Mouse (Mus musculus) cerebellum, adult 8-10 months (tissue): Measurements from ENCODE around the gene Ksr2.
"Not testable (repeated sequence)": the region's sequence is repeated elsewhere in the genome, so short reads cannot be mapped to it uniquely, and the experiment has no call there.

ENCODE experiments used
- DNase-seq: peaks from one replicate; pipeline ENCODE4 v3.0.0; 2022

The Ksr2 gene

DNA sequence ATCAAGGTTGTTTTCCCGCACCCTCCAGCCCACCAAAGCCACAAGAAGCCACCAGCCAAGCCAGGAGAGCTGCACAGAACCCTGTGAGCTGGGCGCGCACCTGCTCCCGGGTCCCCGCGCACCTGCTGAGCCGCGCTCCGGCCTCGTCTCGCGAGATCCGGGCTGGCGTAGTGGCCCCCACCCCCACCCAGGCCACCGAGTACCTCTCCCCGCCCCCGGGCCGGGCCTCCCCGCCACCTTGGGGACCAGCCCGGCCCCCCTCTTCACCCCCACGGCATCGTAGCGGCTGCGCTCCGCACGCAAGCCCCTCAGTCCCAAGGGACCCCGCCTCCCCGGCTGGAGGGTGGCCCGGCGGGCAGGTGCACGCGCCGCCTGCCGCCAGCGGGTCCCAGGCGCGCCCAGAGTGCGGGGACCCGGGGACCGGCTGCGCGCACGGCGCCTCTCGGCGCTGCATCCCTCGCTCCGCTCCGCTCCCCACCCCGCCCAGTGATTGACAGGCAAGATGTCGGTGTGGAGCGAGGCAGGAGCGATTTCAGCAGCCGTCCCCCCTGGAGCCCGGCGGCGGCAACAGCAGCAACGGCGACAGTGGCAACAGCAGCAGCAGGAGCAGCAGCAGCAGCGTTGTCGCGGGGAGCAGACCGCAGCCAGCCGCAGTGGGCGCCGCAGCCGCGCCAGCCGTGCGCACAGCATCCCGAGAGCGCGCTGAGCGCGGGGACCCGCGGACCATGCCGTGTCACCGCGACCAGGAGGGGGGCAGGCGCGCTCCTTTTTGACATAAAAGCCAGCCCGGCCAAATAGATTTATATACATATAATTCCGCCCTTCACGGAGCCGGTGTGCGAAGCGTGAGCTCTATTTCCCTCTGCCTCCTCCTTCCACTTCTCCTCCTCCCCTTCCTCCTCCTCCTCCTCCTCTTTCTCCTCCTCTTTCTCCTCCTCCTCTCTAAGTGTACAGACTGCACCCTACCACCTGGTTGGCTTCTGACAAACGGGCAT, at the start of gene Ksr2:
Gene Ksr2, plus strand, starts transcription at position 494 of the 995 bp plus-strand sequence.
- DNase-seq = peak; percentile 83

DNA sequence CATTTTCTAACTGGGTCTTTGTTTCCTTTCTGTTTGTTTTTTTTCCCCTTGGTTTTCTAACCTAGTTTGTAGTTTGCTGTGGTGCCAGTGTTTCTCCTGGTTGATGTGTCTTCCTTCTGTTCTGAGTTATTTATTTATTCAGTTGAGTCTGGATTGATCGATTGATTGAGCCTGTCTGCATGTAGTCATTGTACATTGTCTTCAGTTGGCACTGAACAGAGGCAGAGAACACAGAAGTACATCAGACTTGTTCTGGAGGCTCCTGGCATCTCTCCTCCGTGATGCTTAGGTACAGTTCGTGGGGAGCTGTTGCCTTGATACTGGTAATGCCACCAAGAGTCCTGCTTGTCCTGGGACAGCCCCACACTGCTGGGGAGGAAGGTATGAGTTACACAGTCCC, 49.0 kb upstream of the Ksr2 start:
- no peak for DNase-seq

- no peak for DNase-seq
Observed at GRCm38 (mm10) chr5:117365904-117366561, 47.8 kb upstream of the Ksr2 start.

DNA sequence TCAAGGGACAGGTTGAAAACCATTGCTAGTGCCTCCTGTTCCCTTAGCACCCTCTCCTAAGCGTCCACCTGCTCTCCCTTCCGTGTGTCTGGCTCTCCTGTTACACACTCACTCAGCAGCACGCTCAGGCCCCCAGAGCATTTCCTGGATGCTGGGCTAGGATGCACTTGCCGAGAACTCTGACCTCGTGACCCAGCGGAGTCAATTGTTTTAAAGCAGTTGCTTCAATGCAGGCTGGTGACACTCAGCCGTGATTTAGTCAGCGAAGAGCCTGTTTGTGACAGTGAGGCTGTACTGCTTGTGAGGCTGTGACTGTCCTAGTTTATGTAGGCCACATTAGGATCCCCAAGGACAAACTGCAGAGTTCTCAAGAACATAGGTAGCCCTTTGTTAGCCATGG, 46.6 kb upstream of the Ksr2 start:
- no peak for DNase-seq

- DNase-seq = no peak
Observed at GRCm38 (mm10) chr5:117370592-117370991, 43.2 kb upstream of the Ksr2 start.

- DNase-seq = no peak
Observed at GRCm38 (mm10) chr5:117373418-117373817, 40.4 kb upstream of the Ksr2 start.

DNA sequence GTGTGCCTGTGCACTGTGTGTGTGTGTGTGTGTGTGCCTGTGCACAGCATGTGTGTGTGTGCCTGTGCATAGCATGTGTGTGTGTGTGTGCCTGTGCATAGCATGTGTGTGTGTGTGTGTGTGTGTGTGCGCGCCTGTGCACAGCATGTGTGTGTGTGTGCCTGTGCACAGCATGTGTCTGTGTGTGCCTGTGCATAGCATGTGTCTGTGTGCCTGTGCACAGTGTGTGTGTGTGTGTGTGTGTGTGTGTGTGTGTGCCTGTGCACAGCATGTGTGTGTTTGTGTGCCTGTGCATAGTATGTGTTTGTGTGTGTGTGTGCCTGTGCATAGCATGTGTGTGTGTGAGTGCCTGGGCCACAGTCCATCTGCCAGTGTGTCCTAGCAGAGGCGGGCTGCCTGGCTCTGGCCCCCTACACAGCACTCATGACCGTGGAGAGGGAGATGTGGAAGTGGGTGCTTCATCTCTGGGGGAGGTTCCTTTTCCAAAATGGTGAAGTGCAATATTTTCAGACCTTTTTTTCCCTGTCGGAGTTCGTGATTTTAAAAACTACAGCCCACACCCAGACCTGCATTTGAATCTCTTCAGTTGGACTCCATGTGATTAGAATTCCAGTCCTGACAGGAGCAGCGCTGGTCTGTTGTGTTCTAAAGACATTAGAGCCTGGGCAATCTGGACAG, 39.3 kb upstream of the Ksr2 start:
- no peak for DNase-seq

DNA sequence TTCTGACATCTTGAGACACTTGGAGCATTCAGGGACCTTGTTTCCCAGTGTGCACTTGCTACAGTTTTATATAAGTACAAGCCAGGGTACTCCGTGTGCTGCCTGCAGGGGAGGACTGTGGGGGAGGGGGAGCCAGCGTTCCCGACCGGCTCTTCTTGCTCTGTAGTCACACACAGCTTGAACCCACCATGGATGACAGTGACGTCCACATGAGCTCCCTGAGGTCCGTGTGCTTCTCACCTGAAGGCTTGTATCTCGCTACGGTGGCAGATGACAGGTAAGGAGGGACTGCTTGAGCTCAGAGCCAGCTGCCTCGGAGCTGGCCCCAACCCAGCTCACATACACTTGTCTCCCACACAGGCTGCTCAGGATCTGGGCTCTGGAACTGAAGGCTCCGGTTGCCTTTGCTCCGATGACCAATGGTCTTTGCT, 37.5 kb upstream of the Ksr2 start:
- DNase-seq = no peak

DNA sequence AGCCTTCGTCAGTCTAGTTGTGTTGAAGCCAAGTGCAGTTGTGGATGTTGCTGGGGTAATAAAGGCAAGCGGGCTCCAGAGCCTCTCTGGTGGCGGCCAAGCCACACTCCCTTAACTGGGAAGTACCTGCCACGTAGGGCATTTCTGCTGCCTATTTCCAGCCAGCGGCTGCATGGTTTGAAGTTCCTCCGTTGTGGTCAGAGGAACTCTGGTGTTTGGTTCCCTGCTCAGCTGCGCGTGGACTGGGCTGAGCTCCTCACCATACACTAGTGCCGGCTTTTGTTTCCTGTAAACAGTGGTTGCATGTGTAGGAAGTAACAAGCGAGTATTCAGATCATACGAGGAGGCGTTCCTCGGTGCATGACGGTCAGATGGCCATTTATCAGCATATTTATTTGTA, 36.1 kb upstream of the Ksr2 start:
- not testable (repeated sequence) for DNase-seq

DNA sequence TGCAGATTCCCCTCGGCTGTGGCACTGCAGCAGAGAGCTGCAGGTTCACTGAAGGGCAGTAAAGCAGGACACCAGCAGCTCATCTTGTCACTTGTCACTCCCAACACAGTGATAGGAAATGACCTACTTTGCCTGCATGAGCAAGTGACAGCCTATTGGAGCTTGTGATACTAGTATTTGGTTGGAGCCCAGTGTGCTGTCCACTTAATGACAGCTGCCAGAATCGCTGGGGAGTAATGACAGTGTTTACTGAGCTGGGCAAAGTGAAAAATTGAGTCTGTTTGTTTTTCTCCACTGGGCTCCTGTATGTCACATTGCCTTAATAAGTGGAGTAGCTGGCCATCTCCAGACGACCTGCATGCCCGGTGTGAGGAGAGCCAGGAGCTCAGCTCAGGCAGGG, 33.6 kb upstream of the Ksr2 start:
- DNase-seq = no peak

- no peak for DNase-seq
Observed at GRCm38 (mm10) chr5:117381785-117382184, 32.0 kb upstream of the Ksr2 start.

GRCm38 (mm10) chr5:117383198-117383597, 30.6 kb upstream of the Ksr2 start:
- no peak for DNase-seq

- DNase-seq = peak; percentile 59
Observed at GRCm38 (mm10) chr5:117388296-117388751, 25.5 kb upstream of the Ksr2 start.

DNA sequence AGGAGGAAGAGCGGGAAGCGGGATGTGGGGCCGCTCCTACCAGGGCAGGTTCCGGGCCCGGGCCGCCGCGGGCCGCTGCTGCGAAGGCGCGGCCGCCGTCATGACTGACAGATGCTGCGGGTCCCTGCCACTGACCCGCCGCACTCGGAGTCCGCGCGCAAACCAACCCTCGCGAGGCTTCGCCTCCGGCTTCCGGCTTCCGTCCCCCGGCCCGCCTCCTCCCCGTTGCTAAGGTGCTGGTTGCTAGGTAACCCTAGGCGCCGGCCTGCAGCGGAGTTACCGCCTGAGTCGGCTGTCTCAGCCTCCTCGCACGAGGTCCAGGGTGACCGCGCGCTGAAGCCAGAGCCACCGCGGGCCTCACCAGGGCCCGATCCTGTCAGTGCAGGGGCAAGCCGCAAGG, 24.9 kb upstream of the Ksr2 start, which contains the start of gene Rfc5:
Gene Rfc5, minus strand, starts transcription at position 171 of the 400 bp plus-strand sequence.
- DNase-seq = peak; percentile 87

DNA sequence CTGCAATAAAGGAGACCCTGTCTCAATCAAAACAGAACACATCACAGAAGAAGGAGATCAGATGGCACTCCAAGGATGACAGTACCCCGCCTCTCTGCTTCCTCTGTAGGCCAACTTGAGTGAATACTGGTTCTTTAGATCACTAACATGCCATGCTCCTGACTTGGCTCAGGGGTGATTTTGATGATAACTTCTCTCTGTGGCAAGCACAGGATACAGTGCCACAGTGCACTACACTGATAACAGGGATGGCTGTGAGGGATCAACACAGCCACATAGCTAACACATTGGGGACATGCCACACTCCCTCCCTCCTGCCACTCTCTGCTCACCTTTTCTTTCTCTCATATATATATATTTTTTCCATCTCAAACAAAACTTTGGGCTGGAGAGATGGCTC, 22.9 kb upstream of the Ksr2 start:
- DNase-seq = no peak

- DNase-seq = no peak
Observed at GRCm38 (mm10) chr5:117395834-117396233, 18.0 kb upstream of the Ksr2 start.

DNA sequence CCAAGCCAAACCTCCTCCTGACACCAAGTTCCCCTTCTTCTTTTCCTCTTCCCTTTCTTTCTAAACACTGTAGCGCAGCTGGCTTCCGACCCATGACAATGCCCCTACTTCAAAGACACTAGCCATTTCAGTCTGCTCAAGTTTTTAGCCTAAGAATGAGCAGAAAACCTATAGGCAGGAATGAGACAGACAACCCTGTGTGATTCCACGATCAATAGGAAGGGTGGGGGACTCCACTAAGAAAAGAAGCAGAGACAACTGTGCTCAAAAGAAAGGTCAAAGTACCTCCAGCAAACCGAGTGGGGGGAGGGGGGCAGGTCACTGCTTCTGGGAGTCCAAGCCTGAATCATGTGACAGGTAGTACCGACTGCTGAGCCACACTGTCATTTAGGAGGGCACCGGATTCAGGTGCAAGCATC, 17.2 kb upstream of the Ksr2 start:
- DNase-seq = no peak

DNA sequence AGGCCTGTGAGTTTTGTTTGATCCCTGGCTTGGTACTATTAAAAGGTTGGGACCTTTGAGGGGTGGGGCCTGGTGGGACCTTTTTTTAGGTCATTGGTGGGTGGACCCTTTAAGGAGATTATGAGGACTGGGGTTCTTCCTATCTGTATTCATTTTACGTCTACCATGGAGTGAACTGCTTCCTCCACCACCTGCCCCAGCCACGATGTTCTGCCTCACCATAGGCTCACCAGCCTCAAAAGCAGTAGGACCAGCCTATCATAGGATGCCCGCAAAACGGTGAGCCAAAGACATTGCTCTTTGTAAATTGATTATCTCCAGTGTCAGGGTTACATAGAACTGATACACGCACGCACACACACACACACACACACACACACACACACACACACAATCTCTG, 16.4 kb upstream of the Ksr2 start:
- DNase-seq = no peak

- no peak for DNase-seq
Observed at GRCm38 (mm10) chr5:117398007-117398550, 15.7 kb upstream of the Ksr2 start.

DNA sequence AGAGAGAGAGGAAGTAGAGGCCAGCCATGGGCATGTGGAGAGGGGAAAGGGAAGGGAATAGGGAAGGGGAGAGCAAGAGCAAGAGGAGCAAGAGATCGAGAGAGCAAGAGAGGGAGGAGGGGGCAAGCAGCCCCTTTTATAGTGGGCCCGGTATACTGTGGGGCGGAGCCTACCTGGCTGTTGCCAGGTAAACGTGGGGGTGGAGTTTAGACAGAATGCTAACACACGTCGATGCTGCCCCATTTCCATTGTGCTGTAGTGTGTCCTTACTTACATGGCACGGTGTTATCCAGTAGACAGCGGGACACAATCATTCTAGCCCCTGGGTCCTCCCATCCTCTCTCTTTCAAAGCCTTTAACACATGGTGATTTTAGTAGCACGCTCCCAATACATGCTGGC, 14.5 kb upstream of the Ksr2 start:
- no peak for DNase-seq

DNA sequence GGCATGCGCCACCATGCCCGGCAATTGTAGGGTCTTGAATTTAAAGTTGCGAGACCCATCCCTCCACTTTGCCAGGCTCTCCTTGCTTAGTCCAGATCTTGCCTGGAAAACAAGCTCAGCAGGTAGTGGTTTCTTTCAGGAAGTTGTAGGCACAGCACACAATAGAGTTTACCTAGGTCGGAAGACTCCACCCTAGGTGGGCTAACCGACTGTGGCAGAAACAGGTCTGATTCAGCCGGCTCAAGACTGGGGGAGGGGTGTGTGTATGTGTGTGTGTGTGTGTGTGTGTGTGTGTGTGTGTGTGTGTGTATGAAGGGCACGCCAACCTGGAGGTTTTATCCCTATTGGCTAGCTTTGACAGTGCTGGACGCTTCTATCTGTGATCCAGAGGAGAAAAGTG, 10.2 kb upstream of the Ksr2 start:
- DNase-seq = no peak

GRCm38 (mm10) chr5:117404671-117405070, 9.1 kb upstream of the Ksr2 start:
- DNase-seq = not testable (repeated sequence)

- DNase-seq = no peak
Observed at GRCm38 (mm10) chr5:117408216-117408615, 5.6 kb upstream of the Ksr2 start.
